In genomic region chr4:137489996-137490395, GRCm38 (mm10) we compare ENCODE assay signal across 10 mouse cellular contexts. TPM values are rescaled to one million over a fixed set of nuclear protein-coding genes. Genes with fewer than 3 reads are reported as not detected.
DNase-seq lines count a peak whose midpoint lies in the region; ATAC-seq and TF ChIP-seq lines count a peak whose summit lies in the region.
"Had no signal": no experiment of that assay in that cellular context is flagged by ENCODE, and none has a peak within 500 bp of the region (broad histone marks: within the 10 kb centered on the region; RNA-seq: fewer than 3 reads in every experiment).

No protein-coding gene starts in this region.

- H3K9me3 ChIP-seq in midbrain, embryonic 10.5 days (replicated peaks), result no peaks in the 10 kb centered on the region
- no peaks in the 10 kb centered on the region for H3K9me3 ChIP-seq in midbrain, postnatal 0 days (ENCODE audit: low read length)
- H3K9me3 ChIP-seq in heart, embryonic 10.5 days, result no peaks in the 10 kb centered on the region
- no peaks in the 10 kb centered on the region for H3K9me3 ChIP-seq in kidney, embryonic 15.5 days (replicated peaks)

- H3K9ac ChIP-seq in midbrain, postnatal 0 days (replicated peaks; ENCODE audit: low read length, poor library complexity, severe bottlenecking), result no peak overlapping the region
- H3K9ac ChIP-seq in kidney, embryonic 15.5 days, result no peak overlapping the region

- no peaks in the 10 kb centered on the region for H3K36me3 ChIP-seq in midbrain, embryonic 10.5 days
- H3K36me3 ChIP-seq in midbrain, postnatal 0 days (ENCODE audit: insufficient read depth, low read length), result no peaks in the 10 kb centered on the region
- peaks cover 8% of the 10 kb centered on the region; the same call in 1 of the 2 replicates for H3K36me3 ChIP-seq in heart, embryonic 10.5 days
- H3K36me3 ChIP-seq in kidney, embryonic 15.5 days, result no peaks in the 10 kb centered on the region
- no peaks in the 10 kb centered on the region for H3K36me3 ChIP-seq in small intestine, adult 2 months (ENCODE audit: control insufficient read depth, insufficient read depth, low read length)

- H3K27me3 ChIP-seq in midbrain, embryonic 10.5 days (ENCODE audit: low read depth, poor library complexity, severe bottlenecking), result no peaks in the 10 kb centered on the region
- H3K27me3 ChIP-seq in midbrain, postnatal 0 days (ENCODE audit: insufficient read depth, low read length), result no peaks in the 10 kb centered on the region
- no peaks in the 10 kb centered on the region for H3K27me3 ChIP-seq in heart, embryonic 10.5 days (ENCODE audit: insufficient read depth, poor library complexity, severe bottlenecking)
- no peaks in the 10 kb centered on the region for H3K27me3 ChIP-seq in kidney, embryonic 15.5 days
- no peaks in the 10 kb centered on the region for H3K27me3 ChIP-seq in small intestine, adult 2 months (ENCODE audit: control insufficient read depth, insufficient read depth, low read length)

- TF ChIP-seq POLR2A in small intestine, adult 2 months (IDR thresholded peaks at IDR 0.05; ENCODE audit: low read depth, low read length), result no peak

- TF ChIP-seq CTCF in midbrain, postnatal 0 days (IDR thresholded peaks at IDR 0.05), result no peak
- no peak for TF ChIP-seq CTCF in small intestine, adult 2 months (IDR thresholded peaks at IDR 0.05; ENCODE audit: extremely low read depth, insufficient read length, insufficient replicate concordance, low read depth, low read length)

- no peak overlapping the region for H3K4me2 ChIP-seq in midbrain, postnatal 0 days (ENCODE audit: low read depth, low read length, poor library complexity, severe bottlenecking)
- no peak overlapping the region for H3K4me2 ChIP-seq in kidney, embryonic 15.5 days

- H3K4me1 ChIP-seq in midbrain, embryonic 10.5 days, result peaks cover 64% of the 10 kb centered on the region
- peaks cover 10% of the 10 kb centered on the region; the same call in 1 of the 2 replicates for H3K4me1 ChIP-seq in midbrain, postnatal 0 days (ENCODE audit: insufficient read depth, low read length)
- peaks cover 86% of the 10 kb centered on the region for H3K4me1 ChIP-seq in heart, embryonic 10.5 days
- H3K4me1 ChIP-seq in kidney, embryonic 15.5 days, result peaks cover 85% of the 10 kb centered on the region
- H3K4me1 ChIP-seq in small intestine, adult 2 months (ENCODE audit: control insufficient read depth, insufficient read depth, insufficient read length, low read length), result peaks cover 13% of the 10 kb centered on the region

- 61% methylated on average over 8 of the region's 8 CpGs for WGBS in midbrain, embryonic 10.5 days
- WGBS in midbrain, postnatal 0 days, result 65% methylated on average over 8 of the region's 8 CpGs
- 41% methylated on average over 8 of the region's 8 CpGs for WGBS in heart, embryonic 10.5 days
- 46% methylated on average over 8 of the region's 8 CpGs for WGBS in kidney, embryonic 15.5 days
- 69% methylated on average over 8 of the region's 8 CpGs for WGBS in small intestine, adult 2 months

- H3K4me3 ChIP-seq in midbrain, embryonic 10.5 days, result no peak overlapping the region
- no peak overlapping the region for H3K4me3 ChIP-seq in midbrain, postnatal 0 days (ENCODE audit: low read depth, low read length)
- no peak overlapping the region for H3K4me3 ChIP-seq in heart, embryonic 10.5 days
- no peak overlapping the region for H3K4me3 ChIP-seq in kidney, embryonic 15.5 days (replicated peaks)
- H3K4me3 ChIP-seq in small intestine, adult 2 months (ENCODE audit: low read depth, low read length), result no peak overlapping the region
- H3K4me3 ChIP-seq: erythroblast, embryonic 14.5 days had no signal

- peak overlapping the region; percentile 77 for H3K27ac ChIP-seq in midbrain, embryonic 10.5 days (replicated peaks)
- H3K27ac ChIP-seq in midbrain, postnatal 0 days (ENCODE audit: low read depth, low read length), result no peak overlapping the region
- H3K27ac ChIP-seq in heart, embryonic 10.5 days, result peak overlapping the region; percentile 94
- peak overlapping the region; percentile 92 for H3K27ac ChIP-seq in kidney, embryonic 15.5 days
- H3K27ac ChIP-seq in small intestine, adult 2 months (ENCODE audit: insufficient read depth, low read depth, low read length), result peak overlapping the region; percentile 76

- DNase-seq in midbrain, embryonic 10.5 days (ENCODE audit: low spot score), result no peak
- no peak for DNase-seq in midbrain, postnatal 0 days (ENCODE audit: low spot score)
- no peak for DNase-seq in heart, embryonic 10.5 days (ENCODE audit: low spot score)
- no peak for DNase-seq in urinary bladder, adult 2 months (ENCODE audit: low spot score)
- no peak for DNase-seq in ovary, adult 18-20 months (ENCODE audit: low spot score)

- ATAC-seq in midbrain, postnatal 0 days (ENCODE audit: low FRiP score), result no peak
- ATAC-seq in kidney, embryonic 15.5 days (replicated peaks; ENCODE audit: low FRiP score), result no peak
- ATAC-seq in inflammation-experienced regulatory T-cells, adult 6 months, result no peak

RNA-seq across cellular contexts. Expression of gene Hspg2, which starts 21.4 kb away (rescaled TPM):
- polyA plus RNA-seq in midbrain, embryonic 10.5 days (2016; fragmentation: Nextera tagmentation; extraction: Ambion mirVana), result 11.6 and 15.3 TPM in 2 replicates
- total RNA-seq in midbrain, postnatal 0 days (2014; rRNA removed), result 26.1 and 30.5 TPM in 2 replicates
- polyA plus RNA-seq in midbrain, postnatal 0 days (2015; fragmentation: Nextera tagmentation; extraction: Ambion mirVana), result 1.4 and 2.2 TPM in 2 replicates
- polyA plus RNA-seq in heart, embryonic 10.5 days (2016; fragmentation: Nextera tagmentation; extraction: Ambion mirVana), result 52.0 and 58.9 TPM in 2 replicates
- 34.2 and 35.7 TPM in 2 replicates for polyA plus RNA-seq in kidney, embryonic 15.5 days (2015; fragmentation: Nextera tagmentation; extraction: Ambion mirVana)
- polyA plus RNA-seq in small intestine, adult 2 months (2012; rRNA removed), result 38.2 and 40.5 TPM in 2 replicates
- not detected for polyA plus RNA-seq in inflammation-experienced regulatory T-cells, adult 6 months (2017; shearing (Covaris generic))
- 35.5 and 115 TPM in 2 replicates for polyA plus RNA-seq in urinary bladder, adult 2 months (2012; rRNA removed)

RNA-seq across cellular contexts. Expression of gene 1700013G24Rik, which starts 36.9 kb away (rescaled TPM):
- polyA plus RNA-seq in midbrain, embryonic 10.5 days (2016; fragmentation: Nextera tagmentation; extraction: Ambion mirVana), result not detected in 2 replicates
- not detected in 2 replicates for total RNA-seq in midbrain, postnatal 0 days (2014; rRNA removed)
- polyA plus RNA-seq in midbrain, postnatal 0 days (2015; fragmentation: Nextera tagmentation; extraction: Ambion mirVana), result not detected in 2 replicates
- polyA plus RNA-seq in heart, embryonic 10.5 days (2016; fragmentation: Nextera tagmentation; extraction: Ambion mirVana), result not detected in 2 replicates
- polyA plus RNA-seq in kidney, embryonic 15.5 days (2015; fragmentation: Nextera tagmentation; extraction: Ambion mirVana), result not detected in 2 replicates
- not detected in 2 replicates for polyA plus RNA-seq in small intestine, adult 2 months (2012; rRNA removed)
- polyA plus RNA-seq in inflammation-experienced regulatory T-cells, adult 6 months (2017; shearing (Covaris generic)), result not detected
- not detected in 2 replicates for polyA plus RNA-seq in urinary bladder, adult 2 months (2012; rRNA removed)
- total RNA-seq: left cerebral cortex, adult 8-10 months had no signal
- polyA plus RNA-seq: erythroblast, embryonic 14.5 days had no signal

RNA-seq across cellular contexts. Expression of gene Cela3b, which starts 59.7 kb away (rescaled TPM):
- not detected in 2 replicates for polyA plus RNA-seq in midbrain, embryonic 10.5 days (2016; fragmentation: Nextera tagmentation; extraction: Ambion mirVana)
- not detected in 2 replicates for total RNA-seq in midbrain, postnatal 0 days (2014; rRNA removed)
- not detected in 2 replicates for polyA plus RNA-seq in midbrain, postnatal 0 days (2015; fragmentation: Nextera tagmentation; extraction: Ambion mirVana)
- polyA plus RNA-seq in heart, embryonic 10.5 days (2016; fragmentation: Nextera tagmentation; extraction: Ambion mirVana), result not detected in 2 replicates
- polyA plus RNA-seq in kidney, embryonic 15.5 days (2015; fragmentation: Nextera tagmentation; extraction: Ambion mirVana), result not detected in 2 replicates
- polyA plus RNA-seq in small intestine, adult 2 months (2012; rRNA removed), result 42.4 and 23,172 TPM in 2 replicates
- not detected for polyA plus RNA-seq in inflammation-experienced regulatory T-cells, adult 6 months (2017; shearing (Covaris generic))
- 0.34 TPM in 1 of 2 replicates, not detected in the other for polyA plus RNA-seq in urinary bladder, adult 2 months (2012; rRNA removed)
- total RNA-seq: left cerebral cortex, adult 8-10 months had no signal
- polyA plus RNA-seq: erythroblast, embryonic 14.5 days had no signal

Comparison
In these comparisons a context has a peak if more than half of its experiments do, and no peak if none do; other contexts are left out.
1. RNA of gene Cela3b, which starts 59.7 kb away (polyA plus RNA-seq): 42.4 to 23,172 TPM in small intestine, adult 2 months; not detected in kidney, embryonic 15.5 days, 0.34 TPM in urinary bladder, adult 2 months, not detected in midbrain, embryonic 10.5 days, not detected in midbrain, postnatal 0 days, not detected in heart, embryonic 10.5 days and not detected in inflammation-experienced regulatory T-cells, adult 6 months; every median in the first group is over 10 times any median in the second.